Mouse (Mus musculus) heart, embryonic 14.5 days (tissue): ENCODE data around the gene Man1b1. TPM values are rescaled to one million over a fixed set of nuclear protein-coding genes. Genes with fewer than 3 reads are reported as not detected.

Experiments used
- ATAC-seq: fragments of 200-750 bp; cut with Nextera tagmentation; 2 replicates; pipeline ENCODE4 v1.8.0; 2017; ENCODE audit warnings: low read depth, moderate TSS enrichment; ENCODE audit not compliant: insufficient number of reproducible peaks, insufficient read depth, low FRiP score
- H3K27ac ChIP-seq, 2 experiments: fragments of 200-500 bp in 1 of 2; fragments of 300-500 bp in 1 of 2; sonication (generic) in 1 of 2; replicated peaks in 1 of 2; 2 replicates each; pipeline ENCODE4 v1.5.1; 2012 to 2014; ENCODE audit warnings: low read depth in 2 of 2, low read length in 2 of 2, control low read depth in 1 of 2, mild to moderate bottlenecking in 1 of 2, mixed read lengths in 1 of 2; ENCODE audit not compliant: control insufficient read depth in 1 of 2, insufficient read depth in 1 of 2
- H3K27me3 ChIP-seq: fragments of 300-500 bp; sonication (generic); 2 replicates; pipeline ENCODE4 v1.6.1; 2014; ENCODE audit warnings: mild to moderate bottlenecking, low read length, control low read depth; ENCODE audit not compliant: control insufficient read depth, insufficient read depth
- H3K36me3 ChIP-seq: fragments of 300-500 bp; sonication (generic); 2 replicates; pipeline ENCODE4 v1.6.1; 2014; ENCODE audit warnings: mild to moderate bottlenecking, control low read depth, low read length, mixed read lengths; ENCODE audit not compliant: control insufficient read depth, insufficient read depth
- H3K4me1 ChIP-seq, 2 experiments: fragments of 200-500 bp in 1 of 2; fragments of 300-500 bp in 1 of 2; sonication (generic) in 1 of 2; 2 replicates each; pipeline ENCODE4 v1.6.1; 2012 to 2014; ENCODE audit warnings: low read length in 2 of 2, control low read depth in 1 of 2, mixed read lengths in 1 of 2; ENCODE audit not compliant: control insufficient read depth in 2 of 2, insufficient read depth in 2 of 2
- H3K4me2 ChIP-seq: fragments of 300-500 bp; sonication (generic); 2 replicates; pipeline ENCODE4 v1.6.1; 2014; ENCODE audit warnings: mild to moderate bottlenecking, low read length
- H3K4me3 ChIP-seq, 2 experiments: fragments of 200-500 bp in 1 of 2; fragments of 300-500 bp in 1 of 2; sonication (generic) in 1 of 2; 2 replicates each; pipeline ENCODE4 v1.5.1; 2012 to 2014; ENCODE audit warnings: low read length in 2 of 2, mild to moderate bottlenecking in 2 of 2, control low read depth in 1 of 2, low read depth in 1 of 2, moderate library complexity in 1 of 2; ENCODE audit not compliant: control insufficient read depth in 1 of 2, insufficient read depth in 1 of 2
- H3K9ac ChIP-seq: fragments of 300-500 bp; sonication (generic); 2 replicates; pipeline ENCODE4 v1.6.1; 2014; ENCODE audit warnings: mild to moderate bottlenecking, low read length
- H3K9me3 ChIP-seq: fragments of 300-500 bp; sonication (generic); 2 replicates; pipeline ENCODE4 v1.6.1; 2016; ENCODE audit warnings: low read length, control low read depth; ENCODE audit not compliant: control insufficient read depth
- WGBS: fragments of 180-500 bp; shearing (Covaris S2); extraction: QIAGEN DNeasy Blood & Tissue Kit; methylation state at CpG from one replicate; pipeline ENCODE4 v1.1.7; 2014; 5-methylcytosine and 5-hydroxymethylcytosine counted together
- polyA plus RNA-seq: library from polyadenylated mRNA; unstranded; fragments of >200 nt; fragmentation: Nextera tagmentation; extraction: Ambion mirVana; gene quantifications from 2 replicates; pipeline ENCODE4 v1.2.1, GENCODE M21; 2014

Man1b1 gene
- polyA plus RNA-seq, 1 experiment from 2014 or later, result 48.1 TPM

GRCm38 (mm10) chr2:25371764-25372643 lies 39.9 kb downstream of the Man1b1 start, which contains the start of gene Sapcd2:
TSS of gene Sapcd2 (plus strand) at chr2:25372321.
- 1% methylated on average over 65 of the region's 65 CpGs for WGBS
- H3K9ac ChIP-seq, result peak within 1 kb of the TSS; percentile 78
- H3K27ac ChIP-seq, result peak within 1 kb of the TSS; percentile 60 to 70; a peak in 3 of 4 replicates
- peak within 1 kb of the TSS; percentile 99 for H3K4me2 ChIP-seq
- no peaks in the 10 kb centered on the region for H3K9me3 ChIP-seq
- H3K4me3 ChIP-seq, result peak within 1 kb of the TSS; percentile 72 to 73
- H3K27me3 ChIP-seq, result peaks cover 3% of the 10 kb centered on the region; the same call in 1 of the 2 replicates
- H3K4me1 ChIP-seq, result peaks cover 13 to 22% of the 10 kb centered on the region in 2 experiments
- ATAC-seq, result peak; percentile 76
- peaks cover 19% of the 10 kb centered on the region for H3K36me3 ChIP-seq

- peaks cover 27% of the 10 kb centered on the region for H3K36me3 ChIP-seq
- H3K27ac ChIP-seq, result no peak overlapping the region
- H3K9ac ChIP-seq, result peak overlapping the region; percentile 77
- peaks cover 13 to 22% of the 10 kb centered on the region in 2 experiments for H3K4me1 ChIP-seq
- 2% methylated on average over 42 of the region's 42 CpGs for WGBS
- H3K27me3 ChIP-seq, result peaks cover 3% of the 10 kb centered on the region; the same call in 1 of the 2 replicates
- H3K4me3 ChIP-seq, result peak overlapping the region; percentile 72 to 73
- no peaks in the 10 kb centered on the region for H3K9me3 ChIP-seq
- peak; percentile 6; the same call in 1 of the 2 replicates for ATAC-seq
- H3K4me2 ChIP-seq, result peak overlapping the region; percentile 99
Measured at GRCm38 (mm10) chr2:25372644-25373391, 40.7 kb downstream of the Man1b1 start.

- Histone ChIP-seq H3K4me2 (peak overlapping the region; percentile 99), H3K27ac (no peak overlapping the region), H3K9ac (peak overlapping the region; percentile 77), H3K4me1 (peaks cover 13 to 22% of the 10 kb centered on the region in 2 experiments), H3K36me3 (peaks cover 33% of the 10 kb centered on the region), H3K27me3 (peaks cover 3% of the 10 kb centered on the region; the same call in 1 of the 2 replicates), H3K4me3 (peak overlapping the region; percentile 72 to 73), H3K9me3 (no peaks in the 10 kb centered on the region)
- ATAC-seq, result no peak
- WGBS, result 39% methylated on average over 2 of the region's 2 CpGs
Measured at GRCm38 (mm10) chr2:25373431-25373830, 41.3 kb downstream of the Man1b1 start.

- peaks cover 35% of the 10 kb centered on the region for H3K36me3 ChIP-seq
- H3K27me3 ChIP-seq, result no peaks in the 10 kb centered on the region
- no peaks in the 10 kb centered on the region for H3K9me3 ChIP-seq
- peaks cover 12 to 20% of the 10 kb centered on the region in 2 experiments for H3K4me1 ChIP-seq
- no peak overlapping the region for H3K9ac ChIP-seq
- no peak for ATAC-seq
- no peak overlapping the region for H3K27ac ChIP-seq
- H3K4me3 ChIP-seq, result no peak overlapping the region
- 55% methylated on average over 4 of the region's 4 CpGs for WGBS
- no peak overlapping the region for H3K4me2 ChIP-seq
Measured at GRCm38 (mm10) chr2:25376589-25376988, 44.5 kb downstream of the Man1b1 start.

GRCm38 (mm10) chr2:25384492-25384891 lies 52.4 kb downstream of the Man1b1 start:
- Histone ChIP-seq H3K4me2 (no peak overlapping the region), H3K9me3 (no peaks in the 10 kb centered on the region), H3K4me3 (no peak overlapping the region), H3K36me3 (no peaks in the 10 kb centered on the region), H3K27ac (no peak overlapping the region), H3K27me3 (no peaks in the 10 kb centered on the region; the same call in 1 of the 2 replicates), H3K9ac (no peak overlapping the region), H3K4me1 (no peaks in the 10 kb centered on the region)
- ATAC-seq, result no peak
- WGBS, result 51% methylated on average over 5 of the region's 5 CpGs

- peaks cover 25% of the 10 kb centered on the region for H3K27me3 ChIP-seq
- H3K36me3 ChIP-seq, result no peaks in the 10 kb centered on the region
- 61% methylated on average over 5 of the region's 5 CpGs for WGBS
Measured at GRCm38 (mm10) chr2:25391266-25391665, 59.1 kb downstream of the Man1b1 start.

More at GRCm38 (mm10) chr2:25391266-25391665, 59.1 kb downstream of the Man1b1 start:
- no peak for ATAC-seq
- no peak overlapping the region for H3K4me3 ChIP-seq
- no peak overlapping the region for H3K27ac ChIP-seq
- no peak overlapping the region for H3K4me2 ChIP-seq
- peaks cover 9 to 15% of the 10 kb centered on the region in 2 experiments for H3K4me1 ChIP-seq
- no peak overlapping the region for H3K9ac ChIP-seq
- H3K9me3 ChIP-seq, result no peaks in the 10 kb centered on the region
